Mouse (Mus musculus): Measurements from ENCODE around the gene Adam26b. TPM values are rescaled to one million over a fixed set of nuclear protein-coding genes. Genes with fewer than 3 reads are reported as not detected.
"Not testable (repeated sequence)": the region's sequence is repeated elsewhere in the genome, so short reads cannot be mapped to it uniquely, and the experiment has no call there.

Gene Adam26b
- not detected in 2 replicates for total RNA-seq (2021)
- long read RNA-seq, experiment 1: 0 reads
- long read RNA-seq, experiment 2: 0 reads

DNA sequence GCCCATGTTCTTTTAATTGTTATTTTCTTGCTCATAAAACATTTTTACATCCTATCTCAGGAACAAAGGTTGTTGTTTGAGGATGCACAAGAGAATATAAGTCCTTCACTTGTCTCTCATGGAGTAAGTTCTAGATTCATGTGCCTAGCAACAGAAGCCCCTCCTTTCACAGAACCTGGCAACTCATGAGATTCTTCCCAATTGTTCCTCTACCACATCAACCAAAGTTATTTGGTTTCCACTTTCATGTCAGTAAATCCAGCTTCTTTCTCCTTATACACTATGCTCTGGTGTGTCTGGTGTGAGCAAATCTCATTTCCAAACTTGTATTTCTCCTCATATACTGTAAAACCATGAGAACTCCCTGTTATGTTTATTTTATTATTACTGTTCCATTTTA lies at the start of gene Adam26b:
Gene Adam26b, minus strand, starts transcription at position 101 of the 400 bp plus-strand sequence.
- DNase-seq: not testable (repeated sequence)

DNA sequence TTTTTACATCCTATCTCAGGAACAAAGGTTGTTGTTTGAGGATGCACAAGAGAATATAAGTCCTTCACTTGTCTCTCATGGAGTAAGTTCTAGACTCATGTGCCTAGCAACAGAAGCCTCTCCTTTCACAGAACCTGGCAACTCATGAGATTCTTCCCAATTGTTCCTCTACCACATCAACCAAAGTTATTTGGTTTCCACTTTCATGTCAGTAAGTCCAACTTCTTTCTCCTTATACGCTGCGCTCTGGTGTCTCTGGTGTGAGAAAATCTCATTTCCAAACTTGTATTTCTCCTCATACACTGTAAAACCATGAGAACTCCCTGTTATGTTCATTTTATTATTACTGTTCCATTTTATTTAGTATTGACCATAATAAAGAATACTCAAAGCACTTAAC lies 48.7 kb upstream of the Adam26b start, which contains the start of gene Adam26a:
Gene Adam26a, minus strand, starts transcription at position 101 of the 400 bp plus-strand sequence.
- DNase-seq: not testable (repeated sequence)

Other genes with a start within 250 kb of the Adam26b start
- not detected in 2 replicates for gene Zfp42, start 221.1 kb downstream of the Adam26b start, total RNA-seq (2021)
- not detected in 2 replicates for gene Adam26a, start 48.6 kb upstream of the Adam26b start, total RNA-seq (2021)
- not detected in 2 replicates for gene Gm5346, start 99.2 kb upstream of the Adam26b start, total RNA-seq (2021)
- not detected in 2 replicates for gene Adam34, start 181.9 kb upstream of the Adam26b start, total RNA-seq (2021)